Mouse (Mus musculus) stomach, postnatal 0 days (tissue): ENCODE results near the gene Gnai2. TPM values are rescaled to one million over a fixed set of nuclear protein-coding genes. Genes with fewer than 3 reads are reported as not detected.
A peak's percentile ranks its signal among the peaks of the same experiment; 100 is the strongest.

Experiments used
- ATAC-seq: fragments of 200-750 bp; cut with Nextera tagmentation; 2 replicates; pipeline ENCODE4 v1.8.0; 2017; ENCODE audit not compliant: low FRiP score, low TSS enrichment
- DNase-seq: peaks from one replicate; pipeline ENCODE4 v3.0.0-alpha.2; 2016; ENCODE audit warnings: low spot score
- H3K27ac ChIP-seq: fragments of 300-500 bp; sonication (generic); replicated peaks from 2 replicates; pipeline ENCODE4 v1.5.1; 2014; ENCODE audit warnings: mild to moderate bottlenecking, control low read depth
- H3K27me3 ChIP-seq: fragments of 300-500 bp; sonication (generic); 2 replicates; pipeline ENCODE4 v1.6.1; 2014; ENCODE audit warnings: low read length; ENCODE audit not compliant: control insufficient read depth, insufficient read depth
- H3K36me3 ChIP-seq: fragments of 300-500 bp; sonication (generic); 2 replicates; pipeline ENCODE4 v1.6.1; 2014; ENCODE audit warnings: low read length, mixed read lengths; ENCODE audit not compliant: control insufficient read depth, insufficient read depth
- H3K4me1 ChIP-seq: fragments of 300-500 bp; sonication (generic); replicated peaks from 2 replicates; pipeline ENCODE4 v1.6.1; 2014; ENCODE audit warnings: antibody characterized with exemption; ENCODE audit not compliant: control insufficient read depth, insufficient read depth
- H3K4me2 ChIP-seq: fragments of 300-500 bp; sonication (generic); replicated peaks from 2 replicates; pipeline ENCODE4 v1.6.1; 2014; ENCODE audit warnings: low read depth, mild to moderate bottlenecking, control low read depth, moderate library complexity
- H3K4me3 ChIP-seq: fragments of 300-500 bp; sonication (generic); 2 replicates; pipeline ENCODE4 v1.5.1; 2014; ENCODE audit warnings: low read depth, low read length, control low read depth
- H3K9ac ChIP-seq: fragments of 300-500 bp; sonication (generic); 2 replicates; pipeline ENCODE4 v1.6.1; 2014; ENCODE audit warnings: mild to moderate bottlenecking, low read length, control low read depth, mixed read lengths
- H3K9me3 ChIP-seq: fragments of 300-500 bp; sonication (generic); 2 replicates; pipeline ENCODE4 v1.6.1; 2016; ENCODE audit warnings: low read length; ENCODE audit not compliant: control insufficient read depth
- CTCF ChIP-seq: IDR thresholded peaks from 2 replicates; pipeline ENCODE4 v1.5.1; 2016; ENCODE audit warnings: antibody characterized with exemption, low read depth, mild to moderate bottlenecking, moderate library complexity
- EP300 ChIP-seq: optimal IDR thresholded peaks from 2 replicates; pipeline ENCODE3; 2016; ENCODE audit warnings: antibody characterized with exemption
- WGBS: fragments of 180-500 bp; shearing (Covaris S2); extraction: QIAGEN DNeasy Blood & Tissue Kit; methylation state at CpG from one replicate; pipeline ENCODE4 v1.1.7; 2014; 5-methylcytosine and 5-hydroxymethylcytosine counted together
- polyA plus RNA-seq: library from polyadenylated mRNA; unstranded; fragments of >200 nt; fragmentation: Nextera tagmentation; extraction: Ambion mirVana; gene quantifications from 2 replicates; pipeline ENCODE4 v1.2.1, GENCODE M21; 2015

The Gnai2 gene
- polyA plus RNA-seq, 1 experiment from 2014 or later, result 189 TPM

DNA sequence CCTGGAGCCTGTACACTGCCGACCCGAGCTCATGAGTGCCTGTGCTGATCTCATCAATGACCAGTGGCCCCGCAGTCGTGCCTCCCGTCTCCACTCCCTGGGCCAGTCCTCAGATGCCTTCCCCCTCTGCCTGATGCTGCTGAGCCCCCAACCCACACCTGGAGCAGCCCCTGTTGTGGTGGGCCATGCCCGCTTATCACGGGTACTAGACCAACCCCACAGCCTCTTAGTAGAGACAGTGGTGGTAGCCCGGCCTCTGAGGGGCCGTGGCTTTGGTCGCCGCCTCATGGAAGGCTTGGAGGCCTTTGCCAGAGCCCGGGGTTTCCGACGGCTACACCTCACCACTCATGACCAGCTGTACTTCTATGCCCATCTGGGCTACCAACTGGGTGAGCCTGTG is 52.0 kb downstream of the Gnai2 start:
- ATAC-seq (no peak), DNase-seq (no peak)
- Histone ChIP-seq H3K9me3 (no peaks in the 10 kb centered on the region), H3K4me2 (no peak overlapping the region), H3K4me3 (no peak overlapping the region), H3K4me1 (peaks cover 3% of the 10 kb centered on the region), H3K27me3 (no peaks in the 10 kb centered on the region), H3K36me3 (no peaks in the 10 kb centered on the region), H3K9ac (no peak overlapping the region), H3K27ac (no peak overlapping the region)
- TF ChIP-seq EP300 (no peak), CTCF (no peak)
- WGBS, result 87% methylated on average over 14 of the region's 14 CpGs

DNA sequence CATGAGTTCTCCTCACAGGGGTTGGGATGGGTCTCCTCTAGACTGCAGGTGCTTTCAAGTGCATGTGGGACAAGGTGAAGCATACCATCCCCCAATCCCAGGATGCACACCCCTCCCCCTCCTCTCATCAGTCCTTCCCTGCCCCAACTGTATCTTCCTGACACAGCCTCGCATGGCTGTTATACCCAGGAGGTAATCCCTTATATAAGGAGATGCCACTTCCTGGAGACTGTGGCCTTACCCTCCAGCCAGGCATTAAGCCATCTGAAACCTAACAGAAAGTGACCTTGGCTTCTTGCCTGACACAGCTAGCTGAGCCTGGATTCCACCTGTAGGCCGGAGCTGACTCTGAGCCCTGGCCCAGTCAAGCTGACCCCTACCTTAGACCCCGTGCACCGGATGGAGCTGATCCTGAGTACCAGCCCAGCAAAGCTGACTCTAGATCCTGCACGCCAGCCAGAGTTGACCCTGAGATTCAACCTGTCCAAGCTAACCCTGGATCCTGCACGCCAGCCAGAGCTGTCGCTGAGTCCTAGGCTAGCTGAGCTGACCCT is 52.6 kb downstream of the Gnai2 start:
- ATAC-seq, result no peak
- TF ChIP-seq CTCF, result no peak
- TF ChIP-seq EP300, result no peak
- Histone ChIP-seq H3K27ac (0 out of 2 replicates have a peak overlapping the region, but pooled peaks have one; percentile 24), H3K4me3 (no peak overlapping the region), H3K4me2 (no peak overlapping the region), H3K36me3 (no peaks in the 10 kb centered on the region), H3K4me1 (peaks cover 5% of the 10 kb centered on the region; the same call in 1 of the 2 replicates), H3K9ac (no peak overlapping the region), H3K9me3 (no peaks in the 10 kb centered on the region), H3K27me3 (no peaks in the 10 kb centered on the region)
- 89% methylated on average over 7 of the region's 7 CpGs for WGBS
- DNase-seq, result no peak

DNA sequence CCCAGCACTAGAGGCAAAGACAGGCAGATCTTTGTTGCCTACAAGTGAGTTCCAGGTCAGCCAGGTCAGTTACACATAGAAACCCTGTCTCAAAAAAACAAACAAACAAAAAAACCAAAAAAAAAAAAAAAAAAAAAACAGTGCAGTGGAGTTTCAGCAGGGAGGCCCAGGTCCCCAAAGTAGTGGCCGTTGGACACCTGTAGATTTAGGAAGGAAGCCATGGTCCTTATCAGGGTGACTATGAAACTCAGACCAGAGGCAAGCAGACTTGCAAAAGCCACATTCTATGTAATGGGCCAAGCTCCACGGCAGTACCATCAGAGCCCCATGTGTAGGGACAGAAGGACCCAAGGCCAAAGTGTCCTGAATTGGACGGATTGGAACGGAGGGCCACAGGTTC is 53.6 kb downstream of the Gnai2 start:
- DNase-seq, result no peak
- no peak for ATAC-seq
- Histone ChIP-seq H3K27ac (peak overlapping the region; percentile 96), H3K4me2 (peak overlapping the region; percentile 92), H3K36me3 (no peaks in the 10 kb centered on the region), H3K4me3 (peak overlapping the region; percentile 60), H3K4me1 (peaks cover 5% of the 10 kb centered on the region; the same call in 1 of the 2 replicates), H3K9me3 (no peaks in the 10 kb centered on the region), H3K9ac (peak overlapping the region; percentile 77), H3K27me3 (no peaks in the 10 kb centered on the region)
- no peak for TF ChIP-seq CTCF
- no peak for TF ChIP-seq EP300
- 59% methylated on average over 4 of the region's 4 CpGs for WGBS

GRCm38 (mm10) chr9:107580501-107581317 is 54.5 kb downstream of the Gnai2 start, which contains the start of gene Hyal3:
Gene Hyal3 (plus strand): TSS chr9:107580818.
- ATAC-seq (peak; percentile 75), DNase-seq (peak; percentile 92)
- peak within 1 kb of the TSS; percentile 60 for H3K4me3 ChIP-seq
- 1% methylated on average over 32 of the region's 32 CpGs for WGBS
- peaks cover 8% of the 10 kb centered on the region for H3K4me1 ChIP-seq
- H3K9me3 ChIP-seq, result no peaks in the 10 kb centered on the region
- H3K4me2 ChIP-seq, result peak within 1 kb of the TSS; percentile 92
- H3K36me3 ChIP-seq, result no peaks in the 10 kb centered on the region
- peak within 1 kb of the TSS; percentile 77 for H3K9ac ChIP-seq
- TF ChIP-seq CTCF, result peak; percentile 2; the same call in 1 of the 2 replicates
- no peak for TF ChIP-seq EP300
- H3K27ac ChIP-seq, result peak within 1 kb of the TSS; percentile 96
- H3K27me3 ChIP-seq, result no peaks in the 10 kb centered on the region

- Histone ChIP-seq H3K9me3 (no peaks in the 10 kb centered on the region), H3K27ac (peak overlapping the region; percentile 96), H3K9ac (peak overlapping the region; percentile 23), H3K4me2 (no peak overlapping the region), H3K36me3 (no peaks in the 10 kb centered on the region), H3K4me1 (peaks cover 8% of the 10 kb centered on the region), H3K4me3 (no peak overlapping the region), H3K27me3 (no peaks in the 10 kb centered on the region)
- DNase-seq (no peak), ATAC-seq (no peak)
- 91% methylated on average over 14 of the region's 14 CpGs for WGBS
- TF ChIP-seq EP300 (no peak), CTCF (no peak)
Measured at GRCm38 (mm10) chr9:107579023-107579900, 55.9 kb downstream of the Gnai2 start.
